Mouse (Mus musculus) heart, postnatal 14 days (tissue): ENCODE data around the gene Tgfbr3l. TPM values are rescaled to one million over a fixed set of nuclear protein-coding genes. Genes with fewer than 3 reads are reported as not detected.
A peak's percentile ranks its signal among the peaks of the same experiment; 100 is the strongest.

ENCODE experiments used
- DNase-seq, 2 experiments: peaks; one replicate each; pipeline ENCODE4 v3.0.0; 2021 to 2022
- intact Hi-C: fragments of 180-260 bp; cut with DNase I; formaldehyde crosslinking; loops from one replicate; pipeline ENCODE4 v1.15.1; 2025
- total RNA-seq, 2 experiments: library from RNA; stranded (reverse); gene quantifications; 2 replicates each; pipeline ENCODE4 v1.2.3; 2021

Gene Tgfbr3l
- total RNA-seq, 2 experiments from 2014 or later, result 3.0 to 4.3 TPM

DNA sequence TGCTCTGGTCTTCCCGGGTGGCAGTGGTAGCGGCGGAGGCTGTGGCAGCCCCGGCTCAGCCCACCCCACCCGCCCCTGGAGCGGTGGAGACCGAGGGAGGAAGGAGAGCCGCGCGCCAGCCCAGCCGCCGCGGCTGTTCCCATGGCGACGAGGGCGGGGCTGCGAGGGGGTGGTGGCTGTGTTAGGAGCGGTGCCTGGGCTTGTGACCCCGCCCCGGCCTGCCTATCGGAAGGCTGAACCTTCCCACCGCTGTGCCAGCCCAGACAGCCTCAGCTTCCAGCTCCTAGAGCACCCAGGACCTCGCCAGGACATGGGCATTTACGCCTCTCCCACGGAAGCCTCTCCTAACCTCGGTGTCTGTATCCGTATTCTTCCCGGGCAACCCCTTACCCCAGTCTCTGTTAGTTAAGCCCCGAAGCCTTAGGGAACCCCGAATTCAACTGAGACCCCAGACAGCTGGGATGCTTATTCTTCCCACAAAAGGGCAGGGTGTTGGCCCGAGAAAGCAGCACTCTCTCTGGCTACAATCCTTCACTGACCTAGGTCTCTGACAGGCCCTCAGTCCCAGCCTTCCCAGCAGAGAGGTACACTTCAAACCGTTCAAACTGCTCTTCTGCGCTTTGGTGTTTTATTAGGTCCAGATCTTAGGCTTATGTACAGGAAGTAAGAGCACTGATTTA is 11.3 kb downstream of the Tgfbr3l start, which contains the start of gene Ctxn1:
TSS of gene Ctxn1 (minus strand) at position 150 of the 680 bp plus-strand sequence.
- intact Hi-C loops, result loop anchor here (2.0 kb wide), 1 partner anchor 118 kb away; no protein-coding TSS in a partner anchor
- peak; percentile 97 to 98 for DNase-seq

DNA sequence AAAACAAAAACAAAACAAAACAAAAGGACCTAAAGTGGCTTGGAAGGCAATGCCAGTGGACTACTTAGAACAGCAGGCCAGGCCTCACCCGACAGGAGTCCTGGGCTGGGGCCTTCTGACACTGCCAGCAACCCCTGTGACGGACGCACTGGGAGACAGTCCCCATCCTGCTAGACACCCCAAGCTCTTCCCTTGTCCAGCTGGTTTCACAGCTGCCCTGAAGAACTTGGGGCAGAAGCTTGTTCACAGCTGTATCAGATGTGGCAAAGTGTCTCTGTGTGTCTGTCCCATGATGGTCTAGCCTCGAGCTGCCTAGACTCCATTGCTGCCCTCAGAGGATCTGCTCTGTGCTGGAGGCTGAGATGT is 11.8 kb downstream of the Tgfbr3l start:
- intact Hi-C loops, result loop anchor here (2.0 kb wide), 1 partner anchor 119 kb away; no protein-coding TSS in a partner anchor

DNA sequence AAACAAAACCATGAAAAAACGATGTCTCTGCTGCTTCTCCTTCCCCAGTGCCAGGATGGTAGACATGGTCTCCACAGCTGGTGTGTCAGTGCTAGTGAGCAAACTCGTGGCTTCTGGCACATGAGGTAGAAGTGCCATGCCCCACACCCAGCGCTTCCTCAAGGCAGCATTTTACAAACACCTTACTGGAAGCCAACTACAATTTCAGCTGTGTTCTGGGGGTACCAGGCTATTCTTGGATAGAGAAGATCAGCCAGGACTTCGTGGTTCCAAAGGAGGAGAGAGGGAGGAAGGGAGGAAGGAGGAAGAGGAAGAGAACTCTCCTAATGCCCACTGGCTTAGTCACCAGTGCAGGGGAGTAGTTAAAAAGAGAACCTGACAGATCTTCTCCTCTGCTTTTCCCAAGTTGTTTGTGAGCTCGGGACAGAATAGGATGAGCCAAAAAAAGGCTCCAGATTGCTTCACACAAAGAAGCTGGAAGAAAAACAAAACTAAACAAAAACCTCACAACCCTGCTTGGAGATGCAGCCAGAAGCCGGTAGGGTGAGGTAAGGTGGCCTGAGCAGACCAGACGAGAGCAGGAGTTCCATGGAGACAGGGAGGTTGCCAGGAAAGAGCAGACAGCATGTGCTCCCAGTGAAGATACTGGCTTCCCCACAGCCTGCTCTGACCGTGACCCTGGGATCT is 15.2 kb downstream of the Tgfbr3l start:
- no peak for DNase-seq
- intact Hi-C loops, result no loop called here

More for the DNA sequence above, 11.8 kb downstream of the Tgfbr3l start:
- no peak for DNase-seq

DNA sequence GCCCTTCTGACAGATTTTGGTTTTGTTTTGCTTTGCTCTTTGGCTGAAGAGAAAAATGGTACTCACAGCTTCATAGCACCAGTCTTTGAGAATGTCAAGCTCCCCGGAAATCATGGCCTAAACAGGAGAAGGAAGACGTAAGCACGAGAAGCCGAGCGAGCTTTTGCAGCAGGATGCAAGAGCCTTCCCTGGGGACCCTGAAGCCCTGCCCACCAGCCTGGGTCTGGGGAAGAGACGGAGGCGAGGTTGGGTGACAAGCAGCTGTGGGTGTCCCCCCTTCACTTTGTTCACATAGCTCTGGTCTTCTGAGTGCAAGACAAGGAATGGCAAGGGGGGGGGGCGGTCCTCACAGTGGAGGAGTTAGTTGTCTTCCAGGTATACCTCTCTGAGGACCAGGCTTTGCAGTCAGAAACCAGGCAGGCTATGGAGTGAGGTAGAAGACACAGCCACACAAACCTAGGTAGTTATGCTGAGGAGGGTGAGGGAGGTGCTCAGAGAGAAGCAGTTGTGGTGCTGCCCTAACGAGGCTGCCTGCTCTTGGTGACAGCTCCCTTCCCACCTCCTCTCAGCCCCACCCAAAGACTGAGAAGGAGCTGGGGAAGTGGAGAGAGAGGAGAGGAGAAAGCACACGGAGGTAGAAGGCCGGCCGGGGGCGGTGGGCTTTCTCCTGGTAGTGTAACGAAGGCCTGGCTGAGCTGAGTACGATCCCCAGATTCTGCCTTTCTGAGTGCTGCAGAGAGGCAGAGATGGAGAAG is 17.3 kb downstream of the Tgfbr3l start:
- intact Hi-C loops, result no loop called here

DNA sequence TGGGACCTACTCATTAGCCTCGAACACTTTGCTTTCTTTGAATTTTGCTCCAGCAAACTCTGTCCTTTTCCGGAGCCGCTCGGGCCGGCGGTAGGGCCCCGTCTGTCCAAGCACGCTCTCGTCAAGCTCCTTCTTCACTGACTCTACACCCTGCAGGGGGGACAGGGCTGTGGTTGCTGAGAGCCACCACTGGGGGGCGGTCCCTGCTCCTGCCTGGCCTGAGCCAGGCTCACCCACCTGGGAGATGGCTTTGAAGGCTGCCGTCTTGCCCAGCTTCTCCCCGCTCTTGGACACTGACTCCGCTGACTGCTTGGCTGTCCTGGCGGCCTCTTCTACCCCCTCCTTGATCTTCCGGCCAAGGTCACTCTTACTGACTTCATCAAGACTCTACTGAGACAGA is 19.6 kb downstream of the Tgfbr3l start:
- intact Hi-C loops, result no loop called here
- peak in 1 of 2 experiments; percentile 34 for DNase-seq

More for the DNA sequence above, 17.3 kb downstream of the Tgfbr3l start:
- no peak for DNase-seq

DNA sequence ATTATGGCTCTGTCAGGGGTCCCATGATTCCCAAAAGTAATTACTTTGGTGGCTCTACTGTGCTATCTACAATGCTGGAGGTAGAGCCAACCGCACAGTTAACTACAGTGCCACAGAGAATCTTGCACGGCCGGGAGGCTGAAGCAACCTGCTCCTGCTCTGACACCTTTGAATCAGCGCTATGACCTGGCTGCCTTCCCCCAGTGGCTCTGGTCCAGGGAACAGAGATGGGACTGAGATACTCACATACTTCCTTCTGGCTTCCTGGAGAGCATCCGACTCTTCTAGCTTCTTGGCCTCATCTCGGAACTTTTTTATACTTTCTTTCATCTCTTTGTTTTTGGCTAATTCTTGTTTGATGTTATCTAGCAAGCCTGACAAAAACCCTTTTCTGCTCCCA is 21.6 kb downstream of the Tgfbr3l start:
- intact Hi-C loops, result no loop called here
- DNase-seq, result no peak

DNA sequence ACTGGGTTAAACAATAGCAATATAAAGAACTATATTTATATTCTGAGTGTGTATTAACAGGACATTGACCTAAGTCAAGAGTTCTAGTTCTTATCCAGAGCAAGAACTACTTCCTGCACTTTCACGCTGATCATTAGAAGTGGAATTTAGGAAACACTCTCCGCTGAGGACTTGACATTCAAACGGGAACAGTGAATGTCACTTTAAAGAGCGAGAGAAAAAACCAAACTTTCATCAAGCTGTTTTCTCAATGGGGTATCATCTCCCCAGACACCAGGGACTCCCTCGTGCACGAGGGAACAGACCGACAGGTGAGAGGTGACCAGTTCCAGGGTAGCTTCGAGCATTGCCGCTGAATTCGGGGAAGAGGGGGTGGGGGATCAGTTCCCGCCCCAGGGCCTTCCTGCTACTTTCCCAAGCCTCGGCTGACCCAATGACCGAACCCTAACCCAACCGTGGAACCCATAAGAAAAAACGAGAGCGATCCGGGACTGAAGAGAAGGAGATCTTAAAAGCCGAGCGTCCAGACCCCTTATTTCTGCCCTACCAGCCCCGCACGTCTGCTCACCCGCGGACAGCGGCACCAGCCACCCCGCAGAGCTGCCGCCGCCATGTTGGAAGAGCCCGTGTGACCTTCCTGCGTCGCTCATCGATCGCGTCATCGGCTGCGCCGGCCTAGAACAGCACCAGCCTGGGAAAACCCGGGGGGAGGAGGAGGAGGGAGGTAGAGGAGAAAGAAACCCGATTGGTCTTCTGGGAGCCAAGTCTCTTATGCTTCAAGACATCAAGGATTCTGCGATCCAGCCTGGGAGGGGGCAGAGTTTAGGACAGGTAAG is 27.5 kb downstream of the Tgfbr3l start, which contains the start of gene Timm44:
TSS of gene Timm44 (minus strand) at position 639 of the 836 bp plus-strand sequence.
- intact Hi-C loops, result no loop called here
- DNase-seq, result peak; percentile 94 to 97

DNA sequence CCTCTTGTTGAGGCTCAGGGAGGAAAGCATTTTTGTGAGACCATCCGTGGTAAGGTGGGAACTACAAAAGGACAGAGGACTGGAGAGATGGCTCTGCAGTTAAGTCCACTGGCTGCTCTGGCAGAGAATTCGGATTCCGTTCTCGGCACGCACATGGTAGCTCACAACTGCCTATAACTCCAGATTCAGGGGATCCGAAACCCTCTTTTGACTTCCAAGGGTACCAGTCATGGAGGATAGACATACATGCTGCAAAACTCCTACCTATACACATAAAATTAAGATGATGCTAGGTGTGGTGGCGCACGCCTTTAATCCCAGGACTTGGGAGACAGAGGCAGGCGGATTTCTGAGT is 28.1 kb downstream of the Tgfbr3l start:
- intact Hi-C loops, result no loop called here

DNA sequence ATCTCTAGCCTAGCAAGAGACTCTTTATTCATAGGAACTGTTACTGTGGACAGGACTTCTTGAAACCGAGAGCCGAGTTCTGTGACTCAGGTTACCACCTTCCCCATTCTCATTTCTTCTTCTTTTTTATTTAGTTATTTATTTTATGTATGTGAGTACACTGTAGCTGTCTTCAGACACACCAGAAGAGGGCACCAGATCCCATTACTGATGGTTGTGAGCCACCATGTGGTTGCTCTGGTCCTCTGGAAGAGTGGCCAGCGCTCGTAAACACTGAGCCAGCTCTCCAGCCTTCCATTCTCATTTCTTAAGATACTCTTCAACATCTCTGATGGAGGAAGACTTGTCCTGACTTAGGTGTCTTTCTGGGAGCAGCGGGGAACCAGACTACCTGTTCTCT is 44.7 kb downstream of the Tgfbr3l start:
- no peak for DNase-seq

More for the DNA sequence above, 28.1 kb downstream of the Tgfbr3l start:
- DNase-seq, result no peak

DNA sequence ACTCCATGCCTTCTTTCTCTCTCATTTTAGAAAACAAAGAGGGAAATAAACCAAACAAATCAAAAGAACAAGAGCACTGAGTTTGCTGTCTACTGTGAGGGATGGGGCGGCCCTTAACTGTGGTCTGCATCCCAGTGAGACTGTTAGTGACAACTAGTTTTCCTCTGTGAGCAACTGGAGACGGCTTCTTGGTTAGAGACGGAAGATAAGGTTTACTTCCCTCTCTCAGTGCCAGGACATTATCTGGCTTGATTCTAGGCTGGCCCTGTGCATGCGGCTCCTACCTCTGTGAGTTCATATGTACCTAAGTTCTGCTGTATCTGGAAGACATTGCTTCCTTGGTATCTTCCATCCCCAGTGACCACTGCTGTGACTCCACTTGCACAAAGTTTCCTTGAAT is 49.8 kb downstream of the Tgfbr3l start:
- intact Hi-C loops, result no loop called here
- no peak for DNase-seq

More for the DNA sequence above, 44.7 kb downstream of the Tgfbr3l start:
- intact Hi-C loops, result no loop called here

Other genes with a start within 250 kb of the Tgfbr3l start
- gene Cd209f, start 142.4 kb upstream of the Tgfbr3l start, total RNA-seq, result under 1 TPM; 0.29 to 0.41 TPM
- gene Cd209g, start 114.1 kb upstream of the Tgfbr3l start, total RNA-seq, result not detected
- gene Evi5l, start 81.6 kb upstream of the Tgfbr3l start, total RNA-seq, result 10 to 100 TPM; 22.2 to 24.5 TPM
- under 1 TPM in 1 of 2 experiments, not detected in 1; 0.05 TPM for gene Prr36, start 30.8 kb upstream of the Tgfbr3l start, total RNA-seq
- gene Lrrc8e, start 21.4 kb upstream of the Tgfbr3l start, total RNA-seq, result under 1 TPM; 0.14 to 0.20 TPM
- 10 to 100 TPM; 59.2 to 69.6 TPM for gene Map2k7, start 9.5 kb upstream of the Tgfbr3l start, total RNA-seq
- gene Gm49320, start 9.3 kb upstream of the Tgfbr3l start, total RNA-seq, result under 1 TPM in 1 of 2 experiments, not detected in 1; 0.38 TPM
- 10 to 100 TPM; 14.4 to 14.5 TPM for gene Snapc2, start 4.9 kb downstream of the Tgfbr3l start, total RNA-seq
- gene Ctxn1, start 11.1 kb downstream of the Tgfbr3l start, total RNA-seq, result 1 to 10 TPM; 2.0 to 2.2 TPM
- gene Timm44, start 27.7 kb downstream of the Tgfbr3l start, total RNA-seq, result 100 to 1,000 TPM; 110 to 117 TPM
- 10 to 100 TPM in 1 of 2 experiments, 1 to 10 TPM in 1; 5.9 to 14.8 TPM for gene Ccl25, start 77.0 kb downstream of the Tgfbr3l start, total RNA-seq
- gene Elavl1, start 77.2 kb downstream of the Tgfbr3l start, total RNA-seq, result 10 to 100 TPM; 58.8 to 66.1 TPM
- 10 to 100 TPM; 39.7 to 50.6 TPM for gene Cers4, start 244.8 kb downstream of the Tgfbr3l start, total RNA-seq